Mouse (Mus musculus) megakaryocyte-erythroid progenitor cell, adult 5-6 weeks (primary cell): Measurements from ENCODE around the gene Aktip. TPM values are rescaled to one million over a fixed set of nuclear protein-coding genes. Genes with fewer than 3 reads are reported as not detected.
A peak's percentile ranks its signal among the peaks of the same experiment; 100 is the strongest.

Experiments used
- ATAC-seq: replicated peaks from 2 replicates; pipeline ENCODE4 v1.8.0; 2016; ENCODE audit warnings: mild to moderate bottlenecking, inconsistent platforms; ENCODE audit not compliant: severe bottlenecking, poor library complexity, low FRiP score, low TSS enrichment
- total RNA-seq, 2 experiments: library from RNA; stranded (forward) in 1 of 2; stranded (reverse) in 1 of 2; fragments of 200-1000, 215-1000 nt in 1 of 2; fragments of >200 nt in 1 of 2; fragmentation: Nextera tagmentation in 1 of 2; gene quantifications; 2 replicates each; pipeline ENCODE4 v1.2.3; 2014 to 2017

Gene Aktip
- total RNA-seq (2014; fragmentation: Nextera tagmentation) = 4.1 and 5.5 TPM in 2 replicates
- total RNA-seq (2017) = 1.2 and 6.1 TPM in 2 replicates

- no peak for ATAC-seq
Observed at GRCm38 (mm10) chr8:91199876-91200275, at the start of gene Aktip. Aktip (minus strand) TSS chr8:91199976.

GRCm38 (mm10) chr8:91245821-91246454, 46.2 kb upstream of the Aktip start:
- ATAC-seq = no peak

- ATAC-seq = peak; percentile 58
Observed at GRCm38 (mm10) chr8:91242721-91243120, 42.9 kb upstream of the Aktip start.

- peak; percentile 35; the same call in 1 of the 2 replicates for ATAC-seq
Observed at GRCm38 (mm10) chr8:91241873-91242519, 42.2 kb upstream of the Aktip start.

- no peak for ATAC-seq
Observed at GRCm38 (mm10) chr8:91241371-91241770, 41.6 kb upstream of the Aktip start.

- no peak for ATAC-seq
Observed at GRCm38 (mm10) chr8:91237191-91237590, 37.4 kb upstream of the Aktip start.

GRCm38 (mm10) chr8:91234097-91234496, 34.3 kb upstream of the Aktip start:
- no peak for ATAC-seq

- ATAC-seq = no peak
Observed at GRCm38 (mm10) chr8:91227421-91227841, 27.7 kb upstream of the Aktip start.

GRCm38 (mm10) chr8:91224227-91224626, 24.5 kb upstream of the Aktip start:
- ATAC-seq = 0 out of 2 replicates have a peak, but pooled peaks have one; percentile 53

GRCm38 (mm10) chr8:91221841-91222240, 22.1 kb upstream of the Aktip start:
- ATAC-seq = no peak

- no peak for ATAC-seq
Observed at GRCm38 (mm10) chr8:91218271-91218670, 18.5 kb upstream of the Aktip start.

- ATAC-seq = no peak
Observed at GRCm38 (mm10) chr8:91217062-91217905, 17.5 kb upstream of the Aktip start.

- ATAC-seq = no peak
Observed at GRCm38 (mm10) chr8:91214287-91214686, 14.5 kb upstream of the Aktip start.

GRCm38 (mm10) chr8:91212948-91213347, 13.2 kb upstream of the Aktip start:
- no peak for ATAC-seq

GRCm38 (mm10) chr8:91209658-91210057, 9.9 kb upstream of the Aktip start:
- ATAC-seq = no peak

GRCm38 (mm10) chr8:91207676-91208075, 7.9 kb upstream of the Aktip start:
- ATAC-seq = peak; percentile 57

- ATAC-seq = no peak
Observed at GRCm38 (mm10) chr8:91205897-91206296, 6.1 kb upstream of the Aktip start.

- no peak; the same call in 1 of the 2 replicates for ATAC-seq
Observed at GRCm38 (mm10) chr8:91201184-91201583, 1.4 kb upstream of the Aktip start.

GRCm38 (mm10) chr8:91198036-91198435, 1.7 kb downstream of the Aktip start:
- no peak for ATAC-seq

- ATAC-seq = no peak
Observed at GRCm38 (mm10) chr8:91197233-91197632, 2.5 kb downstream of the Aktip start.
